Mouse (Mus musculus) spleen, postnatal 0 days (tissue): ENCODE data around the gene Olfr156. TPM values are rescaled to one million over a fixed set of nuclear protein-coding genes. Genes with fewer than 3 reads are reported as not detected.

ENCODE experiments used
- polyA plus RNA-seq: library from polyadenylated mRNA; unstranded; fragments of >200 nt; fragmentation: Nextera tagmentation; extraction: Ambion mirVana; gene quantifications from 2 replicates; pipeline ENCODE4 v1.2.1, GENCODE M21; 2015

Olfr156 gene
- polyA plus RNA-seq = not detected in 2 replicates

DNA sequence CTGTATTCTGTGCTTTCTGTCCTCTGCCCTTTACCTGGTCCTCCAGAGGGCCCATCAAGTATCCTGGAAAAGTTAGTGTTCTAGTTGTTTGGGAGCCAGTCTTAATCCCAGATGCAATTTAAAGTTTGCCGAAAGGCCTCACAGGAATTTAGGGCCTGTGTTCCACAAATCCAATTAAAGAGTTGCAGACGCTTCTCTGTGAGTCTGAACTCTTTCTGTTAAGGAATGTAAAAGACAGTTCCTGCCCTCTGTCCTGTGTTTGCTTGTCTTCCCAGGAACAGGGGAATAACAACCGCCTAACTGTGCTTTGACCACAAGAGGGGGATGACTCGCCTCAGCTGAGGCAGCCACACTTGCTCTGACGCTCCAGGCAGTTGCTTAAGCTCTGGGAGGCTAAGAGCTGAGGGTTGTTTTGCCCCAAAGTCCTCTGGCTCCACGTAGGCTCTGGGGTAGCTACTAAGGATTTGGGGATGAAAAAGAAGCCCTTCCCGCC is at the start of gene Olfr156:
Gene Olfr156, minus strand, starts transcription at position 51 of the 493 bp plus-strand sequence.

GRCm38 (mm10) chr4:43851265-43851664 is 27.6 kb upstream of the Olfr156 start, which contains the start of gene Olfr155:
Gene Olfr155 (plus strand): TSS chr4:43851565.

DNA sequence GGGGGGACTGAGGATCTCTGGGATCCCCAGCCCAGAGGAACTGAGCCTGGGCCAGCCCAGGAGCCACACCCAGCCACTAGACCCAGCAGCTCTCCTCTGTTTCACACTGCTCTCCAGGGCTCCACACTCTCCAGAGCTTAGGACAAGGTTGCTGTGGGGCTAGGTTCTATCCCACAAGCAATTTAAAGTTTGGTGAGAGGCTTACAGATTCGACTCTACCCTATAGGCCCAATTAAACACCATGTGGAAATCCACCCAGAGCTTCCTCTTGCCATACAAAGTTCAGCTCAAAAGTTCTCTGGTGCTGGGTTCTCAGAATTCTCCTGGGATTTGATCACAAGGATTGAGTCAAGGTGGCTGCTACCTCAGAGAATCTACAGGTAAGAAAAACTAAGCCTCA is 16.4 kb upstream of the Olfr156 start, which contains the start of gene Olfr157:
Gene Olfr157, minus strand, starts transcription at position 101 of the 400 bp plus-strand sequence.

GRCm38 (mm10) chr4:43770909-43771308 is 52.8 kb downstream of the Olfr156 start, which contains the start of gene Olfr159:
Gene Olfr159 (minus strand): TSS chr4:43771009.

Other genes starting within 250 kb of the Olfr156 start
- 16.0 and 17.6 TPM in 2 replicates for gene Rgp1, start 245.2 kb downstream of the Olfr156 start, polyA plus RNA-seq
- 16.9 and 18.2 TPM in 2 replicates for gene Gba2, start 245.0 kb downstream of the Olfr156 start, polyA plus RNA-seq
- gene Msmp, start 239.4 kb downstream of the Olfr156 start, polyA plus RNA-seq = 0.54 and 0.72 TPM in 2 replicates
- 3.3 and 4.7 TPM in 2 replicates for gene Npr2, start 192.0 kb downstream of the Olfr156 start, polyA plus RNA-seq
- gene Spag8, start 170.3 kb downstream of the Olfr156 start, polyA plus RNA-seq = 0.20 and 0.70 TPM in 2 replicates
- 73.1 and 79.8 TPM in 2 replicates for gene Hint2, start 167.4 kb downstream of the Olfr156 start, polyA plus RNA-seq
- gene Tmem8b, start 154.9 kb downstream of the Olfr156 start, polyA plus RNA-seq = 1.1 and 1.5 TPM in 2 replicates
- 1.5 and 2.0 TPM in 2 replicates for gene Fam221b, start 154.8 kb downstream of the Olfr156 start, polyA plus RNA-seq
- not detected in 2 replicates for gene Olfr70, start 123.1 kb downstream of the Olfr156 start, polyA plus RNA-seq
- not detected in 2 replicates for gene Olfr71, start 113.6 kb downstream of the Olfr156 start, polyA plus RNA-seq
- gene Hrct1, start 96.7 kb downstream of the Olfr156 start, polyA plus RNA-seq = 0.17 and 0.59 TPM in 2 replicates
- 0.07 TPM in 1 of 2 replicates, not detected in the other for gene Spaar, start 93.9 kb downstream of the Olfr156 start, polyA plus RNA-seq
- not detected in 2 replicates for gene Olfr159, start 52.9 kb downstream of the Olfr156 start, polyA plus RNA-seq
- gene Olfr157, start 16.3 kb upstream of the Olfr156 start, polyA plus RNA-seq = not detected in 2 replicates
- gene Olfr155, start 27.7 kb upstream of the Olfr156 start, polyA plus RNA-seq = not detected in 2 replicates
- 7.1 and 8.0 TPM in 2 replicates for gene Reck, start 51.6 kb upstream of the Olfr156 start, polyA plus RNA-seq
- 49.2 and 49.6 TPM in 2 replicates for gene Glipr2, start 133.5 kb upstream of the Olfr156 start, polyA plus RNA-seq
- not detected in 2 replicates for gene Ccin, start 159.6 kb upstream of the Olfr156 start, polyA plus RNA-seq
- gene Clta, start 180.6 kb upstream of the Olfr156 start, polyA plus RNA-seq = 192 and 202 TPM in 2 replicates